Mouse (Mus musculus) layer of hippocampus, adult 18-20 months (tissue): Measurements from ENCODE around the gene Pcyt1a. TPM values are rescaled to one million over a fixed set of nuclear protein-coding genes. Genes with fewer than 3 reads are reported as not detected.
"Not testable (repeated sequence)": the region's sequence is repeated elsewhere in the genome, so short reads cannot be mapped to it uniquely, and the experiment has no call there.

Experiments
- DNase-seq, 2 experiments: peaks; one replicate each; pipeline ENCODE4 v3.0.0; 2022; ENCODE audit warnings: low spot score in 2 of 2
- total RNA-seq, 2 experiments: library from RNA; stranded (reverse); gene quantifications; 2 replicates each; pipeline ENCODE4 v1.2.3; 2021

Pcyt1a gene
- total RNA-seq, 2 experiments from 2014 or later: 31.0 to 36.9 TPM

- no peak for DNase-seq
Measured at GRCm38 (mm10) chr16:32469404-32470105, 38.8 kb downstream of the Pcyt1a start.

GRCm38 (mm10) chr16:32472276-32473015, 41.7 kb downstream of the Pcyt1a start:
- peak in 1 of 2 experiments; percentile 31 for DNase-seq

- DNase-seq: no peak
Measured at GRCm38 (mm10) chr16:32477315-32477714, 46.6 kb downstream of the Pcyt1a start.

GRCm38 (mm10) chr16:32479415-32479814, 48.7 kb downstream of the Pcyt1a start:
- DNase-seq: no peak

GRCm38 (mm10) chr16:32484431-32484871, 53.7 kb downstream of the Pcyt1a start:
- DNase-seq: no peak

GRCm38 (mm10) chr16:32485209-32485608, 54.5 kb downstream of the Pcyt1a start:
- DNase-seq: no peak

GRCm38 (mm10) chr16:32486046-32486445, 55.3 kb downstream of the Pcyt1a start:
- DNase-seq: no peak

GRCm38 (mm10) chr16:32487234-32488111, 56.8 kb downstream of the Pcyt1a start, which contains the start of gene Slc51a:
Gene Slc51a, minus strand, starts transcription at chr16:32487879.
- no peak for DNase-seq

GRCm38 (mm10) chr16:32488939-32489338, 58.2 kb downstream of the Pcyt1a start:
- DNase-seq: no peak

- DNase-seq: not testable (repeated sequence)
Measured at GRCm38 (mm10) chr16:32494371-32494770, 63.6 kb downstream of the Pcyt1a start.

- no peak for DNase-seq
Measured at GRCm38 (mm10) chr16:32495965-32496364, 65.2 kb downstream of the Pcyt1a start, which contains the start of gene Zdhhc19. Gene Zdhhc19, plus strand, starts transcription at chr16:32496265.

- no peak for DNase-seq
Measured at GRCm38 (mm10) chr16:32498996-32499395, 68.3 kb downstream of the Pcyt1a start.

GRCm38 (mm10) chr16:32499430-32500037, 68.8 kb downstream of the Pcyt1a start:
- DNase-seq: peak; percentile 76 to 93

- no peak for DNase-seq
Measured at GRCm38 (mm10) chr16:32501459-32501858, 70.7 kb downstream of the Pcyt1a start.

- no peak for DNase-seq
Measured at GRCm38 (mm10) chr16:32502621-32503335, 72.1 kb downstream of the Pcyt1a start.

- no peak for DNase-seq
Measured at GRCm38 (mm10) chr16:32503633-32504032, 72.9 kb downstream of the Pcyt1a start.

GRCm38 (mm10) chr16:32506298-32506697, 75.6 kb downstream of the Pcyt1a start:
- DNase-seq: no peak

GRCm38 (mm10) chr16:32506868-32507267, 76.1 kb downstream of the Pcyt1a start:
- no peak for DNase-seq

- peak; percentile 41 to 72 for DNase-seq
Measured at GRCm38 (mm10) chr16:32507407-32507806, 76.7 kb downstream of the Pcyt1a start.

GRCm38 (mm10) chr16:32508035-32508434, 77.3 kb downstream of the Pcyt1a start:
- DNase-seq: no peak
